Mouse (Mus musculus) splenic B cell, adult 2 months (primary cell): ENCODE data around the gene Plekhg1.

ENCODE experiments used
- DNase-seq: peaks from one replicate; pipeline ENCODE4 v3.0.0-alpha.2; 2011; ENCODE audit warnings: low read depth, low spot score
- H3K27me3 ChIP-seq: 2 replicates; pipeline ENCODE4 v1.6.1; 2012; ENCODE audit warnings: mild to moderate bottlenecking, low read length, moderate library complexity, mixed read lengths; ENCODE audit not compliant: control insufficient read depth, poor library complexity, insufficient read depth, severe bottlenecking
- H3K36me3 ChIP-seq: 2 replicates; pipeline ENCODE4 v1.6.1; 2012; ENCODE audit warnings: mild to moderate bottlenecking, low read length, moderate library complexity, mixed read lengths; ENCODE audit not compliant: control insufficient read depth, poor library complexity, insufficient read depth, severe bottlenecking

The Plekhg1 gene

GRCm38 (mm10) chr10:3830618-3831017 is 90.5 kb downstream of the Plekhg1 start:
- DNase-seq, result no peak
- no peaks in the 10 kb centered on the region for H3K36me3 ChIP-seq
- no peaks in the 10 kb centered on the region for H3K27me3 ChIP-seq

GRCm38 (mm10) chr10:3831597-3832351 is 91.6 kb downstream of the Plekhg1 start:
- Histone ChIP-seq H3K36me3 (no peaks in the 10 kb centered on the region), H3K27me3 (no peaks in the 10 kb centered on the region)
- no peak for DNase-seq

GRCm38 (mm10) chr10:3834060-3834459 is 93.9 kb downstream of the Plekhg1 start:
- no peak for DNase-seq
- no peaks in the 10 kb centered on the region for H3K36me3 ChIP-seq
- no peaks in the 10 kb centered on the region for H3K27me3 ChIP-seq

- Histone ChIP-seq H3K36me3 (no peaks in the 10 kb centered on the region), H3K27me3 (no peaks in the 10 kb centered on the region)
- DNase-seq, result no peak
Observed at GRCm38 (mm10) chr10:3834678-3835077, 94.5 kb downstream of the Plekhg1 start.

GRCm38 (mm10) chr10:3835616-3836015 is 95.5 kb downstream of the Plekhg1 start:
- no peaks in the 10 kb centered on the region for H3K36me3 ChIP-seq
- no peak for DNase-seq
- H3K27me3 ChIP-seq, result no peaks in the 10 kb centered on the region

GRCm38 (mm10) chr10:3839748-3840432 is 99.7 kb downstream of the Plekhg1 start:
- H3K27me3 ChIP-seq, result no peaks in the 10 kb centered on the region
- H3K36me3 ChIP-seq, result no peaks in the 10 kb centered on the region
- DNase-seq, result no peak

GRCm38 (mm10) chr10:3844430-3844829 is 104.3 kb downstream of the Plekhg1 start:
- DNase-seq, result no peak
- Histone ChIP-seq H3K36me3 (no peaks in the 10 kb centered on the region), H3K27me3 (no peaks in the 10 kb centered on the region)

- Histone ChIP-seq H3K36me3 (no peaks in the 10 kb centered on the region), H3K27me3 (no peaks in the 10 kb centered on the region)
- no peak for DNase-seq
Observed at GRCm38 (mm10) chr10:3847021-3847420, 106.9 kb downstream of the Plekhg1 start.

- Histone ChIP-seq H3K36me3 (no peaks in the 10 kb centered on the region), H3K27me3 (no peaks in the 10 kb centered on the region)
- DNase-seq, result no peak
Observed at GRCm38 (mm10) chr10:3851461-3851860, 111.3 kb downstream of the Plekhg1 start.

- Histone ChIP-seq H3K36me3 (no peaks in the 10 kb centered on the region), H3K27me3 (no peaks in the 10 kb centered on the region)
- DNase-seq, result no peak
Observed at GRCm38 (mm10) chr10:3852733-3853132, 112.6 kb downstream of the Plekhg1 start.

GRCm38 (mm10) chr10:3857912-3858311 is 117.7 kb downstream of the Plekhg1 start:
- no peak for DNase-seq

GRCm38 (mm10) chr10:3858437-3858836 is 118.3 kb downstream of the Plekhg1 start:
- H3K27me3 ChIP-seq, result no peaks in the 10 kb centered on the region

More at GRCm38 (mm10) chr10:3857912-3858311, 117.7 kb downstream of the Plekhg1 start:
- Histone ChIP-seq H3K27me3 (no peaks in the 10 kb centered on the region), H3K36me3 (no peaks in the 10 kb centered on the region)

GRCm38 (mm10) chr10:3858961-3859714 is 119.0 kb downstream of the Plekhg1 start:
- no peak for DNase-seq
- Histone ChIP-seq H3K36me3 (no peaks in the 10 kb centered on the region), H3K27me3 (no peaks in the 10 kb centered on the region)

More at GRCm38 (mm10) chr10:3858437-3858836, 118.3 kb downstream of the Plekhg1 start:
- DNase-seq, result no peak
- no peaks in the 10 kb centered on the region for H3K36me3 ChIP-seq

GRCm38 (mm10) chr10:3863411-3864195 is 123.4 kb downstream of the Plekhg1 start:
- no peaks in the 10 kb centered on the region for H3K27me3 ChIP-seq
- DNase-seq, result no peak
- H3K36me3 ChIP-seq, result no peaks in the 10 kb centered on the region
